Mouse (Mus musculus) activated CD4-positive, CD25-positive, alpha-beta regulatory T cell, adult 4 months (primary cell): ENCODE data around the gene Lrrc55. TPM values are rescaled to one million over a fixed set of nuclear protein-coding genes. Genes with fewer than 3 reads are reported as not detected.

ENCODE experiments used
- ATAC-seq: one replicate; pipeline ENCODE4 v1.8.0; 2017
- polyA plus RNA-seq, 2 experiments: library from polyadenylated mRNA; unstranded; fragments of 100-300 nt; shearing (Covaris generic); gene quantifications; one replicate each; pipeline ENCODE4 v1.2.1; 2017

Gene Lrrc55
- polyA plus RNA-seq, 2 experiments from 2014 or later, result not detected

DNA sequence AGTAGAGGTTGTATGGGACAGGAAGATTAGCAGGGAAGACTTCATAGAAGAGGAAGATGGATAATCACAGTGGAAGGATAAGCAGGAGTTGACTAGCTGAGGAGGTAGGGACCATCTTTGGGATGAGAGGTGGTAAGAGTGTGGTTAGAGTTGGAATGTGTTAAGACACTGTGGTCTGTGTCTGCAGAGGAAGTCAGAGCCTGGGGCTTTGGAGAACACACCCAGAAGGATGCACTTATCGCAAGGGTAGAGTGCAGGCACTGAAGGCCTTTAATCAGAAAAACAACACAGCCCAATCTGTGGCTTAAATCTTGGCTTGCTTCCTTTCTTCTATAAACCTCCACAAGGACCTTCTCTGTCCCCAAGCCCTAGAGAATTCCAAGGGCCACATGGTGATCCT, 28.7 kb downstream of the Lrrc55 start:
- ATAC-seq, result no peak

DNA sequence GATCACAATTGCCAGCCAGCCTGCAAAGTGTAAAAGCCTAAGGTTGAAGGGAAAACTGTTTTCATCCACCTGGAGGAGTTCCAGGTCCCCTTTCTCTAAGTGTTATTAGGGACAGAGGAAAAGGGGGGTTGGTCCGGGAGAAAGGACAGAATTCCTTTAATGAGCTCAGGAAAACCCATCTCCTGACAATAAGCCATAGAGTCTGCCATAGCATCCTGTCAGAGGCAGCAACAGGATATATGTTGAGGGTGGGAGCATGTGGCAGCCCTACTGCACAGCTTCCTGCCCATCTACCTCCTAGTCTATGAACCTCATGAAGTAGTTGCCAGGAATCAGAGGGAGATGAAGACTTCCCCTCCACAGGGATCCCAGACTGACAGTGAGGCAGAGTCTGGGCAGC, 29.4 kb downstream of the Lrrc55 start:
- ATAC-seq, result no peak

DNA sequence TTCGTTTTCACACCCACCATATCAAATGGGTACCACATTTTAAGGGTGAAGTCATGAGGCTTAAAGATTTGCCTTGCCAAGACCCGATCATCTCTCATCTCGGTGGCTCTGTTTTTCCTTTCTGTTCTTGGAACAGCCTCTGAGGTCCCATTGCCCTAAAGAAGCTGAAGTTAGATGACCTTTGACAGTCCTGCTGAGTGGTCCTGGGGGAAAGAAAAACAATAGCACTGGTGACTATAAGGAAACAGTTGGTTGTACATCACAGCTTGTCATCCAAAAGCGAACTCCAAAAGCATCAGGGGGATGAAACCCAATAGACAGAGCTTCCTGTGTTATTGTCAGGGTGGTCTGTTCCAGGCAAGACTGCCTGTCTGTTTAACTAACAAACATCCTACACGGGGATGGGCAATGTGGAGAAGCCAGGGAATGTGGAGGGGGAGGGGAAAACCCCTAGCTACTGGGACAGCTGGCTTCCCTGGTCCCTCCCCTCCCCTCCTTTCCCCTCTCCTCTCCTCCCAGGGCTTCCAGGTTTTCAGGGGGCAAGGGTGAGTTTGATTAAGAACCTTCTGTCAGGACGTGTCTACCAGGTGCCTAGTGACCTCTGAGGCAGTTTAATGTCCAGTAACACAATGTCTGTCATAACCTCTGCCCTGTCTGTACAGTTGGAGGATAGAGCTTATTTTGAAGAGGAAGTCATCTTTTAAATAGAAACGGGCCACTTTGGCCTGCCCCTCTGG, 33.5 kb downstream of the Lrrc55 start:
- no peak for ATAC-seq

DNA sequence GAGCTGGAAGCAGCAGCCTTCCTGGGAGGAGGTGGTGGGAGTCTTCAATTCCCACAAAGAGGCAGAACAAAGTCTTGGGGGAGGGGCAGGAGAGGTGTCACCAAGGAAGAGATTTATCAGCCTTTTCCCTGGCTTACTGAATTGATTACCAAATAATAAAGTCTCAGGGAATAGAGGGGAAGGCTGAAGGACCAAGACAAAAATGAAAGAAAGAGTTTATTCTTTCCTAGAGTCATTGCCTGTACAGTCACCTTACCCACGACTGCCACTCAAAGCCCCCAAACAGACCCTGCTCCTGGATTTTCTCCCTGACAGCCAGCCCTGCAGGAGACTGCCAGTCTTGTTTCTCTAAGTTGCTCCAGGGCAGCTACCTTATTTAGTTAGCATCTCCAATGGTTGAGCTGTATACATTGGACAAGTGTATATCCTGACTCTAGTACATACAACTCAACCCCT, 35.3 kb downstream of the Lrrc55 start:
- no peak for ATAC-seq

DNA sequence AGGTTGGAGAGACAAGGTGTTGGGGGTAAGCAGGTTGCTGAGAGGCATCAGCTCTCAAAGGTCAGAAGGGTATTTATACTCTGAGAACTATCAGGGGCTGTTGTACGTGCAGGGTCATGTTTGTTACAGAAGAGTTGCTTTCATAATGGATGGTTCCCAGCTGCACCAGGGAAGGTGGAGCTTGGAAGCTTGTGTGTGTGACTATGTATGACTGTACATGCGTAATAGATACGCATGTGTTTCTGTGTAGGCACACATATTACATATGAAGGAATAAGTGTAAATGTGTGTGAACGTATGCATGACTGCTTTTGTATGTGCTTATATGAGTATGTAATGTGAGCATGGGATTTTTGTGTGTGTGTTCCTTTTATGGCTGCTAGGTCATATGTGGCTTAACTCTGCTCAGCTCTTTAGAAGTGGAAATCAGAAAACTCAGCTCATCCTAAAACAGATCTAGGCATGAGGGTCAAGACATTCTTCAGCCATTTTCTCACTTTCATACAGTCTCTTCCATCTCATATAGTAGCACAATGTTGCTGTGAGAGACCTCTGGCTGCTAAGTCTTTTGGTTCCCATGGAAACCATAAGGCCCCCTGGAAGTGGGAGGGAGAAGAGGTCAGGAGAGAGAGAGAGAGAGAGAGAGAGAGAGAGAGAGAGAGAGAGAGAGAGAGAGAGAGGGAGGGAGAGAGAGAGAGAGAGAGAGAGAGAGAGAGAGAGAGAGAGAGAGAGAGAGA, 35.9 kb downstream of the Lrrc55 start:
- ATAC-seq, result no peak

DNA sequence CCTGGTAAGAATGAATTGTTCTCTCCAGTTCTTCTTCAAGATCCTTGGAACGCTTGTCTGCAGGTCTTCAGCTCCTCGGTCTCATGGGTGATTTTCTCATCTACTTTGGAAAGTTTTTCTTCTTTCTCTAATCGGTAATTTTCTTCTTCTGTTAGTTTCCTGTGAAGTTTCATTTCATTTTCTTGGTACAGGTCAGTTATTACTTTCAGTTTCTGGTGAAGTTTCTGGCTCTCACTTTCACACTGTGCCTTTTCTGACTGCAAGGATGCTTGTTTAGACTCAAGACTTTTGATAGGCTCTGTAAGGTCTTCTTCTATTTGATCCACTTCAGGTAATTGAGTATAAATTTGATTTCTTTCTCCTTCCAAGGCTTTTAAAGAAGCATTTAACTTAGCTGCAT, 39.6 kb downstream of the Lrrc55 start:
- no peak for ATAC-seq

DNA sequence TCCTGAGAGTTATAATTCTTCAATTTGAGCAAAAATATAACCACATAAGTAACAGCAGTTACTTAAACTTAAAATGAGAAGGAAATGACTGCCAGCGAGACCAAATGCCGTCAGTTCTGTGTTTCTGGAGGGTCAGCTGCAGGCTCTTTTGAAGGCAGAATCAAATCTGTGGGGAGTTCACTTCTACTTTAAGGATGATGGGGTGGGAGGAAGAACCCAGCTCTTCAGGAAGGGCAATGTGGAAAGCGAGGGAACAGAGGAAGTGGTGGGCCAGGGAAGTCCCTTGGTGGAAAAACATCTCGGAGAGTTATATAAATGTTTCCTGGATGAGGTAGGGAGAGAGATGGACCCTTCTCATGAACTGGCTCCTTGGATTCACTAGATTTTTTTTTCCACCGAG, 40.9 kb downstream of the Lrrc55 start:
- no peak for ATAC-seq

DNA sequence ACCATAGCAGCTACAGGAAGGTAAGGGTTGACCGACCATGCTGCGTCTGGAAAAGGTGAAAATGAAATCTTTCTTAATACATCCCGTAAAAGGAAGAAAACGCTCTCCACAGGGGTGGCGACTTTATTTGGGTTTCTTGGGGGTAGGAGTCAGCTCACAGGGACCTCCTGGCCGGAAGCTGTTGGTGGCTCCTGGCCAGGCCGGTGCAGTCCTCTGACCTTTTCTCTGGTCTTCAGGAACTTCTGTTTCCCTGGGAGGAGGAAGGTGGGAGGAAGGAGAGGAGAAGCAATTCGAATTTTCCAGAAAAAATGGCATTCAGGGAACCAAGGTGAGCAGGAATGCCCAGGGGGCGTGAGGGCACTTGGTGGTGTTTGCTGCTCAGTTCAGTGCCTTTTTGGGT, 41.7 kb downstream of the Lrrc55 start:
- no peak for ATAC-seq

DNA sequence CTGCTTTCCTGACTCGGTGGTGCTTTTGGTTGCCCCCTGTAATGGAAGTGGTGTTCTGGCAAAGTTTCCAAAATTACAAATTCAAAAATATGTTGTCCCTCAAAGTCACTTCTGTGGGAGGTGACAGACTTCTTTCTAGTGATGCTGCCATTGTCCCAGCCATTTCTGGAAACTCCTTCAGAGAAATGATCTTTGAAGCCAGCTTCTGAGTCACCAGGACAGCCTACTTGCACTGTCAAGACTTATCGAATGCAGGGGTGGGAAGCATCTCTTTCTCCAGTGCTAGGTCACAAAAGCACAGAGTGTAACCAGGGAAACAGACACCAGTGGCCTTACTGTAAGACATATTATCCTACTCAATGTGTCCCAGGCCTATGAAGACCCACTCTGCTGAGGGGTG, 45.8 kb downstream of the Lrrc55 start:
- no peak for ATAC-seq

DNA sequence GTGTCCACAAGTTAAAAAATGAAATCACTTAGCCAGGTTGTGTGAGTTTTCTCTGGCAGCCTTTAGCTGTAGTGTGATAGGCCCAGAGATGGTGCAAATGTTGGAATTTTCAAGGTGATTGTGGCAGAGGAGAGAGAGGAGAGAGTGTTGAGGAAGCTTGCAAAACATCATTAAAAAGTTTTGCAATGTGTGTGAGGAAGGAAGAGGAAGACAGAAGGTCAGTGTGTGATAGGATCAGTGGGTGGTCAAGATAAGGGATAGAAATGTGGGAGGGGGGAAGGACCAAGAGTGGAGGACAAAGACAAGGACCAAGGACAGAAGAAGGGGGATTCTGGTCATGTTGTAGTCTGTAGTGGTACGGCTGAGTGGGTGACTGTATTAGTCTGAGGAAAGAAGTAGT, 46.6 kb downstream of the Lrrc55 start:
- ATAC-seq, result no peak

DNA sequence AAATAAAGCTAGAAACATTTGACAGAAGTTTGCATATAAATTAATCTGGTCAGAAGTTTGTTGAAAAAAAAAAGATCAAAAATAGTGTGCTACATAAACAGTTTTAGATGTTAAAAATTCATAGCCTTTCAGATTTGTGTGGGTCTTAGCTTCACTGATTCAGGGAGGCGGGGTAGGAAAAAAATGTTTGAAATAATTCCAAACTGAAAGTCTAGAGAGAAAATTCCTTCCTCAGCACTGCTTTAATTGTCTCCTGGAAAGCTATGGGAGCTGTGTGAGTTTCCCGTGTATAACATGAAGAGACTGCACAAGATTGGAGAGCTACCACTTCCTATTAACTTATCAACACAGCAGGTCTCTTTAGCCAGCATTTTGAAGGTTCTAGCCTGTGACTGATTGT, 49.5 kb downstream of the Lrrc55 start:
- ATAC-seq, result no peak

DNA sequence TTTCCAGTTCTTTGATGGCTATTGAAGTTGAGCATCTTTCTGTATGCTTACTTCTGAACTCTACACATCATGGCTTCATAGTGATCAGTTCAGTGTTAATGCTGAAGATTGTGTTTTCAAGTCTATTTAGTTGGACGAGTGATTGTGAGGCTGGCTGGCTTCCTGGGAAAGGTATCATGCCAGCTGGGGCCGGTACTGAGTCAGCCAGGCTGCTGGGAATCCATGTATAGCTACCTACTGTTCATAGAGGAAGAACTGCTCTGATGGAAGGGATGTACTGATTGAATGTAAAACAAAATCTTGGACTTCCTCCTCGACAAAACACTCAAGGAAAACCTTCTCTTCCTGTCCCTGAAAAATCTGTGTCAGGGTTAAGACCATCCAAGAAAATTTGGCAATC, 51.7 kb downstream of the Lrrc55 start:
- no peak for ATAC-seq

DNA sequence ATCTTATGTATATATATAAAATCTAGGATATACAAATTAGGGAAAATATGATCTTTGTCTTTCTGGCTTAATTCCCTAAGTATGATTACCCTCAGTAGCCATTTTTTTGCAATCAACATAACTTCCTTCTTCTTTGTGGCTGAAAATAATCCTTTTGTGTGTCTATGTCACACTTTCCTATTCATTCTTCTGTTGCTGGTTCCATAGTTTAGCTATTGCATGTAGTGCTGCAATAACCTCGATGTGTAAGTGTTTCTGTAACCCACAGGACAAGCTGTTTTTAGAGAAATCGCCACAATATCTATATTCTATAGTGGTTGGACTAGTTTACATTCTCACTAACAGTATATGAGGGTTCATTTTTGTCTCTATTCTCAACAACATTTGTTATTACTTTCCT, 52.1 kb downstream of the Lrrc55 start:
- ATAC-seq, result no peak

DNA sequence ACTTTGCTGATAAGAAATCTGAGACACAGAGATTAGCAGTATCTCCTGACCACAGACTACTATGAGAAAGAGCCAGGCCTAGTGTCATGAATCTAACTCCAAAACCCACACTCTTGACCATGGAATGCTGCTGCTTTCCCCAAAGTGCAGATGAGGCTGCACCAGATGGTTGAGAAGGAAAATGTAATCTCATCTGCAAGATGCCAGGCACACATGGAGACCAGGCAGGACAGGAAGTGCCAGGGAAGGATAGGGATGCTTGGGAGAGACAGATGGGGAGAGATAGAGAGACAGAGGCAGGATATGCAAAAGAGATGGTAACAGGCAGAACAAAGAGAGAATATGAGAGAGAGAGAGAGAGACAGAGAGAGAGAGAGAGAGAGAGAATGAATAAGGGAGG, 56.2 kb downstream of the Lrrc55 start:
- no peak for ATAC-seq

DNA sequence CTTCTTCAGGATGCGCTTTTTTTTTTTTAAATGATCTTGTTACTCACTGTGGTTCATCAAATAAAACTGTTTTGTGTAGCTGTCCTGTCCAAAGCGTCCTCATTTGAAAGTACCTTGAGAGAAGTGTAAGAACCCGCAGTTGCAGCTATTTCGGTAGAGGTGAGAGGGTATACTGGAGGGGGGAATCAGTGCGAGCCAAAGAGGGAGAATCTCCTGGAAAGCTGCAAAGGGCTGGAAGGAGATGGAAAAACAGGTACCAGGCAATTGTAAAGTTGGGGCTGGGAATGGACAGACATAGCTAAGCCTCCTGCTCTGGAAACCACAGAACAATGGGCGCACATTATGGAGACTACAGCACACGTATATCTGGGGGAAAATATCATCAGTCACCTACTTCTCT, 57.2 kb downstream of the Lrrc55 start:
- ATAC-seq, result no peak

DNA sequence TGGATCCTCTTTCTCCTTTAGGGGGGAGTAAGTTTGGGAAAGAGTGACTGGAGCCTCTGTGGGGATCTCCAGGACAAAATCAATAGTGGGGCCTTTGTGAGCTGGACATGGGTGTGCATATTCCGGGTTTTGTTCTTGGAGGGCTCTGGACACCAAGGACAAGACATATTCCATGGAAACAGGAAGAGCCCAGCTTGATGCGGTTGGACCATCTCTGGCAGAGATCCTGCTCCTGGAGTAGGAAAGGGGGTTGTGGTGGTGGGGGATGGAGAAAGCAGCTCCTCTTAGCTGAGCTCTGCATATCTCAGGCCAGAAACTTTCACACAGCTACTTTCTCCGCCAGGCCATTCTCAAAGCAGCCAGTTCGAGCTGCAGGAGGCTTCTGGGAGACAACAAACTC, 57.6 kb downstream of the Lrrc55 start:
- no peak for ATAC-seq

DNA sequence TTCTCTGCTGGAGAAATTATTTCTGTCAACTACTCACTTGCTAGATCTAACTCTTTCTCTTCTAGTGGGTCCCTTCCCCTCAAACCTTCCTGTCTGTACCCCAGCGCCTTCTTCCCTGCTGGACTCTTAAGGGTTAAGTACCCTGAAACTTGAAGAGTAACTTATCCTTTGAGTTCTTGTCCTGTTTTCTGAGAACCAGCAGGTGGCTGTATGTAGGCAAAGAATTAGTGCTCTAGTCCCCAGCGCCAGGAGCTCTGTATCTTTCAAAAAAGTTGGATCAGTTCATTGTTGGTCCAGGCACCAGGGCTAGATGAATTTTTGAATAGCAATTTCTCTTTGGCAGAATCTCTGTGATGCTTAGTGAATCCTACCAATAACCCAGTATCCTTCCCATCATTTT, 58.9 kb downstream of the Lrrc55 start:
- no peak for ATAC-seq

DNA sequence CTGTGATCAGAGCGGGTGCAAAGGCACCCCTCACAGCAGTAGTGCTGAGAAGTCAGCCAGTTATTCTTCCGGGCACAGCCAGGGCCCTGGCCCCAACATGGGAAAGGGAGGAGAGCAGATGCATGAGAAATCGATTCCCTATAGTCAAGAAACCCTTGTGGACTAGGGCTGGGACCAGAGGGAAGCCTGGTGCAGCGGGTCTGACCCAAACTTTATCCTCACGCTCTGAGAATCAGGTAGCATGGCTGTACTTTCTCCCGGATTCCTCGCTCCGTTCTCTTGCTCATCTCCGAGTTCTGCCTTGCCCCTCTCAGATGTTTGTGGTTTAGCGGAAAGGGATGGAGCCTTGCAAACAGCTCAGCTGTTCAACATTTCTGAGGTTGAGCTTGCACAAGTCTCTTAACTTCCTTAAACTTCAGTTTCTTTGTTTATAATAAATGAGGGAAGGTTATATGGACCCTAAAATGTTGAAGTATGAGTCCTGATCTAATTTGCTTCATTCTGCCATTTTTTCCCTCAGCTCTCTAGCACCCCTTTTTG, 59.3 kb downstream of the Lrrc55 start:
- ATAC-seq, result no peak

DNA sequence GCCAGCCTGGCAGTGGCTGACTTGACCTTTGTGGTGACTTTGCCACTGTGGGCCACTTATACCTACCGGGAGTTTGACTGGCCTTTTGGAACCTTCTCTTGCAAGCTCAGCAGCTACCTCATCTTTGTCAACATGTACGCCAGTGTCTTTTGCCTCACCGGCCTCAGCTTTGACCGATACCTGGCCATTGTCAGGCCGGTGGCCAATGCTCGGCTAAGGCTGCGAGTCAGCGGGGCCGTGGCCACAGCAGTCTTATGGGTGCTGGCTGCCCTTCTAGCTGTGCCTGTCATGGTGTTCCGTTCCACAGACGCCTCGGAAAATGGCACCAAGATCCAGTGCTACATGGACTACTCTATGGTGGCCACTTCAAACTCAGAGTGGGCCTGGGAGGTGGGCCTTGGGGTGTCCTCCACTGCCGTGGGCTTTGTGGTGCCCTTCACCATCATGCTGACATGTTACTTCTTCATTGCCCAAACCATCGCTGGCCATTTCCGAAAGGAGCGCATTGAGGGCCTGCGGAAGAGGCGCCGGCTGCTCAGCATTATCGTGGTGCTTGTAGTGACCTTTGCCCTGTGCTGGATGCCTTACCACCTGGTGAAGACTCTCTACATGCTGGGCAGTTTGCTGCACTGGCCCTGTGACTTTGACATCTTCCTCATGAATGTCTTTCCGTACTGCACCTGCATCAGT, 60.0 kb downstream of the Lrrc55 start:
- no peak for ATAC-seq

DNA sequence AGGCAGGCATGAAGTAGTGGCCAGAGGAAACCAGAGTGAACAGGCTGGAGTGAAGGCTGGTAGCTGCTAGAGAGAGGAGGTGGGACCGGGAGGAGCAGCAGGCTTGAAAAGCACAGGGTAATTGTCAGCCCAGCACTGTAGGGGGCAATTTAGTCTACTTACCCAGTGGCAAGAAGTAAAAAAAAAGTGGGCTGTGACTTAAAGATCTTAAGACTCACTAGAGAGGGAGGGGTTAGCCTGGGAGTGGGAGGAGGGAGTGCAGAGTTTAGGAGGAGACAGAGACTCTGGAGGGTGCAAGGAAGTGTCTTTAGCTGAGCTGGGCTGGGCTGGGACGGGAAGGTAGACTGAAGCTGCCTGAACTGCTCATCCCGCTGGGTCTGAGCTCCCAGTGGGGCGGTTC, 60.9 kb downstream of the Lrrc55 start, which contains the start of gene Aplnr:
Aplnr (plus strand) TSS at position 137 of the 400 bp plus-strand sequence.
- no peak for ATAC-seq

DNA sequence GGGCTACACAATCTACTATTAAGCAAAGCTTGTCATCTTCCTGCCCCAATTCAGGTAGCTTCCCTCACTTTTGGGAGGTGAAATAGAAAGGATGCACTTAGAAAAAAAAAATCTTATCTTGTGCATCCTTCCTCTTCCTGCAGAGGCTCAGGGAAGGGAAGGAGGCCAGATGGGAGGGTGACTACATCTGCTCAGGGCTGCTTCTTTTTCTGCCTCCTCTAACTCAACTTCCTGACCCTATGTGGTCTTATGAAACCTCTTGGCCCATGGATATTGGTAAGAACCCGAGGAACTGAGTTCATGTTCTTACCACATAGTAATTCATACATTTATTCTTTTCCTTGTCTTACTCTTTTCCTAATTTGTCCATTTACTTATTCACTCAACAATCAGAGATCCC, 61.9 kb downstream of the Lrrc55 start:
- no peak for ATAC-seq

DNA sequence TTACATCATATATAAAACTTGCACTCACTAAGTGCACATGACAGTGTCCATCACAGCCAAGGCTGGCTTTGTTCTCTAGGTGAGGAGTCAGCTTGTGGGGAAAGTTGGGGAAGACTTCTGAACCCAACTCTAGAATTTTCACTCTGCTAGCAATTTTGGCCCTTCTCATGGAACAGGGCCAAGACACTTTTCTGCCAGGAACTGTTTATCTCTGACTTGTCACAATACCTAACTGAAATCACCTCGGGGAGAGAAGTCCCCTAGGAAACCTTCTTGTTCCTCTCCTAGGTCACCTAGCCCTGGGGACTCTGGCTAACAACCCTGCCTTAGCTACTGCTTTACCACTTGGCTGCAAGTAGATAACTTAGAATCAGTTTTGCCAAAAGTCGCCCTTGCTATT, 64.8 kb downstream of the Lrrc55 start:
- ATAC-seq, result no peak

DNA sequence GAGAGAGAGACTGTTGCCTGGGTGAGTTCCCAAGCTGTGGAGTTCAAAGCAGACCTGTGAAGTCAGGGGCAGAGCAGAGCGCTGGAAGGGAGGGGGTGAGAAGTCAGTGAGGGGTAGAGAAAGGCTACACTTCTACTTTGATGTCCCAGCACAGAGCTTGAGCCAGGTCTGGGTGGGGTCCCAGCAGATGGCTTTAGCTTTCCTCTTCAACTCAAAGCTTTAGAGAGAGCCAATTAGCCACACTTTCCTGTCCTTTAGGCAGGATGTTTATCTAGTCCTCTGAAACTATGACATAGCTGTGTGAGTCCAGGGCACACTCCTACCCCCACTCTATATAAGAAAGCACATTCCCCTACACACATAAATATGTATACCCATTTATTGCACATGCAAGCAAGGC, 65.3 kb downstream of the Lrrc55 start:
- ATAC-seq, result no peak

DNA sequence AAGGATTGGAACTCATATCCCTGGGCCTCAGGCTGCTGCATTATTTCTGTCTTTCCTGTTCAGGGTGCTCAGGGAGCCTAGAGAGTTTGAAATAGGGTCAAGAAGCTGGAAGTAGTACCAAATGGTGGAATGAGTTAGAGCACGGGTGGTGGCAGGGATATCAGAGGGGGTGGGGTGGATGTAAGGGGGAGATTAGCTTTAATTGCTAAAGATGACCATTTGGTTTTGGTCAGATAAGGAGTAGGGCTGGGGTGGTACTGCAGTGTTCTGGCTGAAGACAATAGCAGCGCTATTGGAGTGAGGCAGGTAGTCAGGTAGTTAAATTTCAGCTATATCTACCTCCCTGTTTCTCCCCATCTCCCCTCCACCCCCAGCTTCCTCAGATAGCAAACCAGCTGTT, 65.8 kb downstream of the Lrrc55 start:
- ATAC-seq, result no peak
